Mouse (Mus musculus) ovary, adult 18-20 months (tissue): ENCODE data around the gene Olfr385.
"Not testable (repeated sequence)": the region's sequence is repeated elsewhere in the genome, so short reads cannot be mapped to it uniquely, and the experiment has no call there.

Experiments
- DNase-seq: peaks from one replicate; pipeline ENCODE4 v3.0.0; 2022; ENCODE audit warnings: low spot score, mixed read lengths

Gene Olfr385

GRCm38 (mm10) chr11:73592908-73593307, at the start of gene Olfr385:
Gene Olfr385 (minus strand): TSS chr11:73593008.
- no peak for DNase-seq

GRCm38 (mm10) chr11:73598294-73598693, 5.5 kb upstream of the Olfr385 start, which contains the start of gene Olfr384:
Gene Olfr384 (plus strand): TSS chr11:73598594.
- no peak for DNase-seq

GRCm38 (mm10) chr11:73583188-73583587, 9.6 kb downstream of the Olfr385 start:
- not testable (repeated sequence) for DNase-seq

- DNase-seq, result no peak
Observed at GRCm38 (mm10) chr11:73579871-73580270, 12.9 kb downstream of the Olfr385 start.
